Mouse (Mus musculus) liver, postnatal 0 days (tissue): ENCODE measurements around the gene Nudt16l1.

ENCODE experiments used
- CTCF ChIP-seq: sonication (generic); IDR thresholded peaks from 2 replicates; pipeline ENCODE4 v1.5.1; 2016; ENCODE audit warnings: antibody characterized with exemption, low read depth
- EP300 ChIP-seq: IDR thresholded peaks from 2 replicates; pipeline ENCODE4 v1.6.1; 2016; ENCODE audit warnings: antibody characterized with exemption, low read depth, mild to moderate bottlenecking

GRCm38 (mm10) chr16:4964731-4965391 is 26.3 kb downstream of the Nudt16l1 start:
- TF ChIP-seq CTCF (no peak), EP300 (no peak)
